Mouse (Mus musculus) ES-Bruce4 (cell line): Measurements from ENCODE around the gene Spred2. TPM values are rescaled to one million over a fixed set of nuclear protein-coding genes. Genes with fewer than 3 reads are reported as not detected.

Experiments
- H3K27ac ChIP-seq: 2 replicates; pipeline ENCODE4 v1.5.1; 2012; ENCODE audit warnings: low read length, inconsistent platforms; ENCODE audit not compliant: insufficient read depth
- H3K27me3 ChIP-seq: 2 replicates; pipeline ENCODE4 v1.6.1; 2012; ENCODE audit warnings: mild to moderate bottlenecking, low read length, inconsistent platforms; ENCODE audit not compliant: control insufficient read depth, poor library complexity, insufficient read depth, severe bottlenecking
- H3K36me3 ChIP-seq: 2 replicates; pipeline ENCODE4 v1.6.1; 2012; ENCODE audit warnings: inconsistent platforms, mild to moderate bottlenecking, low read length, moderate library complexity; ENCODE audit not compliant: control insufficient read depth, poor library complexity, insufficient read depth, severe bottlenecking
- H3K4me1 ChIP-seq: one replicate; pipeline ENCODE4 v1.8.1; 2011; ENCODE audit warnings: low read length; ENCODE audit not compliant: control insufficient read depth, insufficient read depth
- H3K4me3 ChIP-seq: 2 replicates; pipeline ENCODE4 v1.5.1; 2011; ENCODE audit warnings: low read depth, mild to moderate bottlenecking, low read length
- H3K9ac ChIP-seq: 2 replicates; pipeline ENCODE4 v1.6.1; 2012; ENCODE audit warnings: low read depth, mild to moderate bottlenecking, inconsistent platforms; ENCODE audit not compliant: poor library complexity, severe bottlenecking
- H3K9me3 ChIP-seq: replicated peaks from 2 replicates; pipeline ENCODE4 v1.6.1; 2012; ENCODE audit warnings: mild to moderate bottlenecking, low read length, inconsistent platforms; ENCODE audit not compliant: control insufficient read depth, poor library complexity, insufficient read depth, severe bottlenecking
- CTCF ChIP-seq: IDR thresholded peaks from one replicate; pipeline ENCODE4 v1.8.1; 2011; ENCODE audit warnings: low read depth, low read length
- EP300 ChIP-seq: IDR thresholded peaks from 2 replicates; pipeline ENCODE4 v1.6.1; 2011; ENCODE audit warnings: low read depth, low read length; ENCODE audit not compliant: insufficient read depth
- POLR2A ChIP-seq: IDR thresholded peaks from one replicate; pipeline ENCODE4 v1.8.1; 2011; ENCODE audit warnings: low read length; ENCODE audit not compliant: insufficient read depth
- polyA plus RNA-seq: library from polyadenylated mRNA; stranded (reverse); fragments of >200 nt; gene quantifications from 2 replicates; pipeline ENCODE4 v1.2.4, GENCODE M21; 2011; ENCODE audit warnings: low read depth; ENCODE audit not compliant: missing spikeins, insufficient read depth, insufficient read length

Spred2 gene
- polyA plus RNA-seq, 1 experiment, result 41.9 TPM

DNA sequence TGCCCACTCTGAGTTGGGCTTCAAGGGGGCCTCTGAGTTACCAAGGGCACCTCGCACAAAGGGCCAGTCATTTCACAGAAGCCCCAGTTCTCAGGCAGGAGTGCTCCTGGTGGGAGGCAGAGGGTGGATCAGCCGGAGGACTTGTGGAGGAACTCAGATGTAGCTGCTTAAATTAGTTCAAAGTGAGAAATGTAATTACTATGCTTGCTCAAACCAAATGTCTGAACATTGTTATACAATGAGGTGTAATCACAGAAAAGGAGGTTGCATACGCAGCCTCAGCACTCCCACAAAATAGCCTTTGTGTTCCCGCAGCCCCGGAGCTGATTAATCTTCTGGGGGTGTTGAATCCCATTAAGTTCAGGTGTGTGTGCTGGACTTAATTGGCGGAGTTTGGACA, 20.5 kb downstream of the Spred2 start:
- Histone ChIP-seq H3K4me1 (peaks cover 7% of the 10 kb centered on the region), H3K9me3 (no peaks in the 10 kb centered on the region), H3K27ac (no peak overlapping the region), H3K36me3 (peaks cover 5% of the 10 kb centered on the region), H3K9ac (no peak overlapping the region), H3K4me3 (no peak overlapping the region), H3K27me3 (no peaks in the 10 kb centered on the region)
- TF ChIP-seq CTCF (no peak), POLR2A (no peak), EP300 (no peak)

DNA sequence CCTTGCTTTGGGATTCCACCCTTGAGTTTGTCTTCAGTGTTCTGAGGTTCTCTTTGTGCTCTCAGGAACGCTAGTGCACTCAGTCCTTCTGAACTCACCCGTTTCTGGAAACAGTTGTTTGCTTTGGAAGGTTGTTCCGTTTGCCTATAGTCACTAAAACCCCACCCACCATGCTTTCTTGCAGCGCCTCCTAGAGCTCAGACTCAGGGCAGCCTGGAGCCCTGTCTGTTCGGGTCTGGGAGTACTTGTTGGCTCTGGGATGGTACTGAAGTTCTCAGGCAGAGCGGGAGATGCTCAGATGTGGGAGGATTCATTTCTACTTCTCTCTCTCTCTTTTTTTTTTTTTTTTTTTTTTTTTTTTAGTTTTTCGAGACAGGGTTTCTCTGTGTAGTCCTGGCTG, 22.5 kb downstream of the Spred2 start:
- Histone ChIP-seq H3K4me1 (peaks cover 10% of the 10 kb centered on the region), H3K9ac (no peak overlapping the region), H3K9me3 (no peaks in the 10 kb centered on the region), H3K4me3 (no peak overlapping the region), H3K36me3 (peaks cover 5% of the 10 kb centered on the region), H3K27ac (no peak overlapping the region), H3K27me3 (no peaks in the 10 kb centered on the region)
- TF ChIP-seq CTCF (peak; percentile 29), EP300 (0 out of 2 replicates have a peak, but pooled peaks have one; percentile 12), POLR2A (no peak)

- Histone ChIP-seq H3K4me1 (peaks cover 11% of the 10 kb centered on the region), H3K36me3 (peaks cover 5% of the 10 kb centered on the region), H3K27me3 (no peaks in the 10 kb centered on the region), H3K27ac (no peak overlapping the region), H3K9me3 (no peaks in the 10 kb centered on the region), H3K4me3 (no peak overlapping the region), H3K9ac (no peak overlapping the region)
- TF ChIP-seq CTCF (no peak), POLR2A (no peak), EP300 (no peak)
Measured at GRCm38 (mm10) chr11:19947626-19948135, 23.5 kb downstream of the Spred2 start.

- Histone ChIP-seq H3K27ac (0 out of 2 replicates have a peak overlapping the region, but pooled peaks have one; percentile 26), H3K4me1 (peaks cover 11% of the 10 kb centered on the region), H3K9ac (no peak overlapping the region), H3K4me3 (no peak overlapping the region), H3K9me3 (no peaks in the 10 kb centered on the region), H3K36me3 (peaks cover 4% of the 10 kb centered on the region), H3K27me3 (no peaks in the 10 kb centered on the region)
- TF ChIP-seq POLR2A (no peak), CTCF (no peak), EP300 (no peak)
Measured at GRCm38 (mm10) chr11:19949725-19950124, 25.6 kb downstream of the Spred2 start.

GRCm38 (mm10) chr11:19950169-19950568, 26.0 kb downstream of the Spred2 start:
- Histone ChIP-seq H3K27me3 (no peaks in the 10 kb centered on the region), H3K9me3 (no peaks in the 10 kb centered on the region), H3K9ac (no peak overlapping the region), H3K36me3 (peaks cover 8% of the 10 kb centered on the region), H3K4me1 (peaks cover 11% of the 10 kb centered on the region), H3K4me3 (no peak overlapping the region), H3K27ac (peak overlapping the region; percentile 26; the same call in 1 of the 2 replicates)
- TF ChIP-seq POLR2A (no peak), EP300 (no peak), CTCF (no peak)

- H3K27ac ChIP-seq, result no peak overlapping the region
Measured at GRCm38 (mm10) chr11:19952963-19953362, 28.8 kb downstream of the Spred2 start.

More at GRCm38 (mm10) chr11:19952963-19953362, 28.8 kb downstream of the Spred2 start:
- H3K4me3 ChIP-seq, result no peak overlapping the region
- no peaks in the 10 kb centered on the region for H3K9me3 ChIP-seq
- peaks cover 8% of the 10 kb centered on the region for H3K36me3 ChIP-seq
- H3K9ac ChIP-seq, result no peak overlapping the region
- H3K27me3 ChIP-seq, result no peaks in the 10 kb centered on the region
- H3K4me1 ChIP-seq, result peaks cover 6% of the 10 kb centered on the region
- TF ChIP-seq CTCF, result no peak
- no peak for TF ChIP-seq POLR2A
- no peak for TF ChIP-seq EP300
